Mouse (Mus musculus) ES-Bruce4 (cell line): ENCODE data around the gene Zfand4. TPM values are rescaled to one million over a fixed set of nuclear protein-coding genes. Genes with fewer than 3 reads are reported as not detected.

ENCODE experiments used
- H3K27ac ChIP-seq: 2 replicates; pipeline ENCODE4 v1.5.1; 2012; ENCODE audit warnings: low read length, inconsistent platforms; ENCODE audit not compliant: insufficient read depth
- H3K27me3 ChIP-seq: 2 replicates; pipeline ENCODE4 v1.6.1; 2012; ENCODE audit warnings: mild to moderate bottlenecking, low read length, inconsistent platforms; ENCODE audit not compliant: control insufficient read depth, poor library complexity, insufficient read depth, severe bottlenecking
- H3K36me3 ChIP-seq: 2 replicates; pipeline ENCODE4 v1.6.1; 2012; ENCODE audit warnings: inconsistent platforms, mild to moderate bottlenecking, low read length, moderate library complexity; ENCODE audit not compliant: control insufficient read depth, poor library complexity, insufficient read depth, severe bottlenecking
- H3K4me1 ChIP-seq: one replicate; pipeline ENCODE4 v1.8.1; 2011; ENCODE audit warnings: low read length; ENCODE audit not compliant: control insufficient read depth, insufficient read depth
- H3K4me3 ChIP-seq: 2 replicates; pipeline ENCODE4 v1.5.1; 2011; ENCODE audit warnings: low read depth, mild to moderate bottlenecking, low read length
- H3K9ac ChIP-seq: 2 replicates; pipeline ENCODE4 v1.6.1; 2012; ENCODE audit warnings: low read depth, mild to moderate bottlenecking, inconsistent platforms; ENCODE audit not compliant: poor library complexity, severe bottlenecking
- H3K9me3 ChIP-seq: replicated peaks from 2 replicates; pipeline ENCODE4 v1.6.1; 2012; ENCODE audit warnings: mild to moderate bottlenecking, low read length, inconsistent platforms; ENCODE audit not compliant: control insufficient read depth, poor library complexity, insufficient read depth, severe bottlenecking
- CTCF ChIP-seq: IDR thresholded peaks from one replicate; pipeline ENCODE4 v1.8.1; 2011; ENCODE audit warnings: low read depth, low read length
- EP300 ChIP-seq: IDR thresholded peaks from 2 replicates; pipeline ENCODE4 v1.6.1; 2011; ENCODE audit warnings: low read depth, low read length; ENCODE audit not compliant: insufficient read depth
- POLR2A ChIP-seq: IDR thresholded peaks from one replicate; pipeline ENCODE4 v1.8.1; 2011; ENCODE audit warnings: low read length; ENCODE audit not compliant: insufficient read depth
- polyA plus RNA-seq: library from polyadenylated mRNA; stranded (reverse); fragments of >200 nt; gene quantifications from 2 replicates; pipeline ENCODE4 v1.2.4, GENCODE M21; 2011; ENCODE audit warnings: low read depth; ENCODE audit not compliant: missing spikeins, insufficient read depth, insufficient read length

Zfand4 gene
- polyA plus RNA-seq, 1 experiment: 7.0 TPM

GRCm38 (mm10) chr6:116283280-116283679 is 19.3 kb downstream of the Zfand4 start:
- H3K27me3 ChIP-seq: no peaks in the 10 kb centered on the region
- no peak for TF ChIP-seq POLR2A
- TF ChIP-seq CTCF: no peak
- TF ChIP-seq EP300: no peak
- no peak overlapping the region for H3K4me3 ChIP-seq
- no peaks in the 10 kb centered on the region for H3K4me1 ChIP-seq
- no peaks in the 10 kb centered on the region for H3K36me3 ChIP-seq
- H3K9me3 ChIP-seq: no peaks in the 10 kb centered on the region
- no peak overlapping the region for H3K9ac ChIP-seq
- no peak overlapping the region for H3K27ac ChIP-seq

- Histone ChIP-seq H3K36me3 (no peaks in the 10 kb centered on the region), H3K27me3 (no peaks in the 10 kb centered on the region), H3K27ac (no peak overlapping the region), H3K4me3 (no peak overlapping the region), H3K4me1 (no peaks in the 10 kb centered on the region), H3K9me3 (no peaks in the 10 kb centered on the region), H3K9ac (no peak overlapping the region)
- TF ChIP-seq POLR2A: no peak
- no peak for TF ChIP-seq EP300
- no peak for TF ChIP-seq CTCF
Measured at GRCm38 (mm10) chr6:116286321-116286720, 22.3 kb downstream of the Zfand4 start.

- Histone ChIP-seq H3K27ac (no peak overlapping the region), H3K4me1 (no peaks in the 10 kb centered on the region), H3K9ac (no peak overlapping the region), H3K9me3 (no peaks in the 10 kb centered on the region), H3K36me3 (no peaks in the 10 kb centered on the region), H3K4me3 (no peak overlapping the region), H3K27me3 (no peaks in the 10 kb centered on the region)
- TF ChIP-seq CTCF: no peak
- TF ChIP-seq EP300: no peak
- no peak for TF ChIP-seq POLR2A
Measured at GRCm38 (mm10) chr6:116286870-116287575, 23.0 kb downstream of the Zfand4 start.

- no peak for TF ChIP-seq EP300
- no peak for TF ChIP-seq POLR2A
- TF ChIP-seq CTCF: no peak
- no peaks in the 10 kb centered on the region for H3K27me3 ChIP-seq
- H3K4me3 ChIP-seq: no peak overlapping the region
- no peaks in the 10 kb centered on the region for H3K36me3 ChIP-seq
- H3K9ac ChIP-seq: no peak overlapping the region
- H3K4me1 ChIP-seq: no peaks in the 10 kb centered on the region
- H3K9me3 ChIP-seq: no peaks in the 10 kb centered on the region
- no peak overlapping the region for H3K27ac ChIP-seq
Measured at GRCm38 (mm10) chr6:116311411-116311810, 47.4 kb downstream of the Zfand4 start.

GRCm38 (mm10) chr6:116319259-116319658 is 55.2 kb downstream of the Zfand4 start:
- Histone ChIP-seq H3K27me3 (no peaks in the 10 kb centered on the region), H3K27ac (no peak overlapping the region), H3K9ac (no peak overlapping the region), H3K4me1 (no peaks in the 10 kb centered on the region), H3K9me3 (no peaks in the 10 kb centered on the region), H3K4me3 (no peak overlapping the region), H3K36me3 (no peaks in the 10 kb centered on the region)
- no peak for TF ChIP-seq POLR2A
- no peak for TF ChIP-seq CTCF
- TF ChIP-seq EP300: no peak

GRCm38 (mm10) chr6:116326641-116327040 is 62.6 kb downstream of the Zfand4 start:
- Histone ChIP-seq H3K9ac (no peak overlapping the region), H3K4me3 (no peak overlapping the region), H3K4me1 (no peaks in the 10 kb centered on the region), H3K27me3 (no peaks in the 10 kb centered on the region), H3K27ac (no peak overlapping the region), H3K9me3 (no peaks in the 10 kb centered on the region), H3K36me3 (no peaks in the 10 kb centered on the region)
- TF ChIP-seq EP300 (no peak), CTCF (no peak), POLR2A (no peak)
